Mouse (Mus musculus) layer of hippocampus, adult 8-10 months (tissue): ENCODE results near the gene Rbfox1. TPM values are rescaled to one million over a fixed set of nuclear protein-coding genes. Genes with fewer than 3 reads are reported as not detected.

Experiments
- DNase-seq, 2 experiments: peaks; one replicate each; pipeline ENCODE4 v3.0.0; 2022; ENCODE audit warnings: low spot score in 2 of 2
- total RNA-seq, 4 experiments: library from RNA; stranded (reverse); gene quantifications; 2 replicates each; pipeline ENCODE4 v1.2.4; 2022

Rbfox1 gene
- total RNA-seq, 4 experiments from 2014 or later: 328 to 354 (median 345) TPM

GRCm38 (mm10) chr16:6348581-6349241 is 463.6 kb downstream of the Rbfox1 start:
- peak; percentile 57 to 63 for DNase-seq

GRCm38 (mm10) chr16:6349381-6349780 is 464.2 kb downstream of the Rbfox1 start:
- peak; percentile 17 to 32 for DNase-seq

GRCm38 (mm10) chr16:6350256-6350655 is 465.1 kb downstream of the Rbfox1 start:
- DNase-seq: no peak

GRCm38 (mm10) chr16:6353191-6353590 is 468.0 kb downstream of the Rbfox1 start:
- peak; percentile 37 to 40 for DNase-seq

GRCm38 (mm10) chr16:6356931-6357330 is 471.8 kb downstream of the Rbfox1 start:
- DNase-seq: no peak

GRCm38 (mm10) chr16:6365793-6366192 is 480.6 kb downstream of the Rbfox1 start:
- DNase-seq: no peak

GRCm38 (mm10) chr16:6366649-6367048 is 481.5 kb downstream of the Rbfox1 start:
- DNase-seq: no peak

GRCm38 (mm10) chr16:6380924-6381323 is 495.8 kb downstream of the Rbfox1 start:
- DNase-seq: peak in 1 of 2 experiments; percentile 33

GRCm38 (mm10) chr16:6381572-6381971 is 496.4 kb downstream of the Rbfox1 start:
- no peak for DNase-seq

GRCm38 (mm10) chr16:6382712-6383111 is 497.6 kb downstream of the Rbfox1 start:
- DNase-seq: no peak

GRCm38 (mm10) chr16:6390278-6390930 is 505.2 kb downstream of the Rbfox1 start:
- peak; percentile 28 for DNase-seq

GRCm38 (mm10) chr16:6396676-6397409 is 511.7 kb downstream of the Rbfox1 start:
- no peak for DNase-seq

- DNase-seq: no peak
These were observed 512.5 kb downstream of the Rbfox1 start for GRCm38 (mm10) chr16:6397635-6398034.

GRCm38 (mm10) chr16:6402816-6403215 is 517.7 kb downstream of the Rbfox1 start:
- no peak for DNase-seq

GRCm38 (mm10) chr16:6414846-6415245 is 529.7 kb downstream of the Rbfox1 start:
- DNase-seq: no peak

GRCm38 (mm10) chr16:6421623-6422145 is 536.5 kb downstream of the Rbfox1 start:
- no peak for DNase-seq

GRCm38 (mm10) chr16:6423878-6424409 is 538.8 kb downstream of the Rbfox1 start:
- DNase-seq: no peak

- DNase-seq: no peak
These were observed 539.6 kb downstream of the Rbfox1 start for GRCm38 (mm10) chr16:6424738-6425137.

GRCm38 (mm10) chr16:6427292-6428281 is 542.4 kb downstream of the Rbfox1 start:
- DNase-seq: no peak

GRCm38 (mm10) chr16:6430981-6431380 is 545.8 kb downstream of the Rbfox1 start:
- DNase-seq: no peak

- no peak for DNase-seq
These were observed 551.3 kb downstream of the Rbfox1 start for GRCm38 (mm10) chr16:6436445-6436844.
